Mouse (Mus musculus) heart, postnatal 36 days (tissue): ENCODE measurements at regions not wholly inside any gene's neighbourhood (a gene's known extent, or its start where the extent isn't known, plus 50 kb on each side); places are given as distances from the start of the nearest gene placed in this dataset.
A peak's percentile ranks its signal among the peaks of the same experiment; 100 is the strongest.

ENCODE experiments used
- DNase-seq, 2 experiments: peaks; one replicate each; pipeline ENCODE4 v3.0.0; 2021 to 2022
- intact Hi-C: fragments of 180-260 bp; cut with DNase I; formaldehyde crosslinking; loops from one replicate; pipeline ENCODE4 v1.15.1; 2025

- intact Hi-C loops, result no loop called here
- no peak for DNase-seq
These were observed 147.6 kb upstream of the Nfe2l3 start for GRCm38 (mm10) chr6:51284881-51285280.

- intact Hi-C loops, result no loop called here
- no peak for DNase-seq
These were observed 145.6 kb upstream of the Nfe2l3 start for GRCm38 (mm10) chr6:51286836-51287235.

GRCm38 (mm10) chr6:51287383-51287782 lies 145.1 kb upstream of the Nfe2l3 start:
- intact Hi-C loops, result no loop called here
- DNase-seq, result no peak

- DNase-seq, result no peak
- intact Hi-C loops, result no loop called here
These were observed 144.7 kb upstream of the Nfe2l3 start for GRCm38 (mm10) chr6:51287807-51288206.

- no peak for DNase-seq
- intact Hi-C loops, result no loop called here
These were observed 144.0 kb upstream of the Nfe2l3 start for GRCm38 (mm10) chr6:51288306-51289066.

- DNase-seq, result no peak
- intact Hi-C loops, result no loop called here
These were observed 143.3 kb upstream of the Nfe2l3 start for GRCm38 (mm10) chr6:51289067-51289725.

- DNase-seq, result no peak
- intact Hi-C loops, result no loop called here
These were observed 131.6 kb upstream of the Nfe2l3 start for GRCm38 (mm10) chr6:51300694-51301417.

GRCm38 (mm10) chr6:51301831-51302230 lies 130.6 kb upstream of the Nfe2l3 start:
- intact Hi-C loops, result no loop called here
- DNase-seq, result no peak

GRCm38 (mm10) chr6:51302240-51302639 lies 130.2 kb upstream of the Nfe2l3 start:
- DNase-seq, result no peak
- intact Hi-C loops, result no loop called here

- no peak for DNase-seq
- intact Hi-C loops, result no loop called here
These were observed 114.1 kb upstream of the Nfe2l3 start for GRCm38 (mm10) chr6:51318341-51318740.

- no peak for DNase-seq
- intact Hi-C loops, result loop anchor here (2.0 kb wide), 1 partner anchor 19 kb away; no protein-coding TSS in a partner anchor
These were observed 112.5 kb upstream of the Nfe2l3 start for GRCm38 (mm10) chr6:51320019-51320418.

- intact Hi-C loops, result loop anchor here (2.0 kb wide), 1 partner anchor 18 kb away; no protein-coding TSS in a partner anchor
- DNase-seq, result no peak
These were observed 111.6 kb upstream of the Nfe2l3 start for GRCm38 (mm10) chr6:51320676-51321419.

GRCm38 (mm10) chr6:51326103-51326829 lies 106.2 kb upstream of the Nfe2l3 start:
- intact Hi-C loops, result no loop called here
- no peak for DNase-seq

GRCm38 (mm10) chr6:51329070-51329995 lies 103.1 kb upstream of the Nfe2l3 start:
- intact Hi-C loops, result no loop called here
- peak; percentile 6 to 28 for DNase-seq

GRCm38 (mm10) chr6:51330069-51330706 lies 102.3 kb upstream of the Nfe2l3 start:
- intact Hi-C loops, result loop anchor here (10.0 kb wide), 1 partner anchor 115 kb away; no protein-coding TSS in a partner anchor
- no peak for DNase-seq

GRCm38 (mm10) chr6:51332841-51333240 lies 99.6 kb upstream of the Nfe2l3 start:
- intact Hi-C loops, result loop anchor here (10.0 kb wide), 1 partner anchor 118 kb away; no protein-coding TSS in a partner anchor
- peak; percentile 35 to 54 for DNase-seq

- DNase-seq, result peak; percentile 46 to 50
- intact Hi-C loops, result loop anchor here (10.0 kb wide), 1 partner anchor 119 kb away; no protein-coding TSS in a partner anchor
These were observed 98.6 kb upstream of the Nfe2l3 start for GRCm38 (mm10) chr6:51333722-51334360.

- intact Hi-C loops, result loop anchor here (10.0 kb wide), 1 partner anchor 121 kb away; no protein-coding TSS in a partner anchor
- DNase-seq, result peak; percentile 6 to 9
These were observed 97.2 kb upstream of the Nfe2l3 start for GRCm38 (mm10) chr6:51335314-51335713.
